Mouse (Mus musculus) NIH3T3 (cell line): ENCODE data around the gene Ankrd28.

Experiments
- DNase-seq: peaks from one replicate; pipeline ENCODE4 v3.0.0-alpha.2; 2012; ENCODE audit warnings: low read depth

Ankrd28 gene

DNA sequence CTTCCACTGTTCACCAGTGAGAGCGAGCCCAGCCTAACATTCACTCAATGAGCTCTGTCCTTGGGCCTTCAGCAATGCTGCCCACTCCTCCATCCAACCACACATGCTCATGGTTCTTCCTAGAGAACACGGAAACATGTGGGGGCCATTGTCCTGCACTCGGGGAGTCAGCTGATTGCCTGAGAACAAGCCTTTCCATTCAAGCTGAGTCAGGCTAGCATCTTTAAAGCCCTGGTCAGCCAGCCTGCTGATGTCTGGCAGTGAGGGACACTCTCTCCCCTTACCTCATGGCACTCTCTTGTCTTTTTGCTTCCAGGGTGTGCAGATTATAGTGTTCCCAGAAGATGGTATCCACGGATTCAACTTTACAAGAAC lies 164.9 kb downstream of the Ankrd28 start:
- no peak for DNase-seq

DNA sequence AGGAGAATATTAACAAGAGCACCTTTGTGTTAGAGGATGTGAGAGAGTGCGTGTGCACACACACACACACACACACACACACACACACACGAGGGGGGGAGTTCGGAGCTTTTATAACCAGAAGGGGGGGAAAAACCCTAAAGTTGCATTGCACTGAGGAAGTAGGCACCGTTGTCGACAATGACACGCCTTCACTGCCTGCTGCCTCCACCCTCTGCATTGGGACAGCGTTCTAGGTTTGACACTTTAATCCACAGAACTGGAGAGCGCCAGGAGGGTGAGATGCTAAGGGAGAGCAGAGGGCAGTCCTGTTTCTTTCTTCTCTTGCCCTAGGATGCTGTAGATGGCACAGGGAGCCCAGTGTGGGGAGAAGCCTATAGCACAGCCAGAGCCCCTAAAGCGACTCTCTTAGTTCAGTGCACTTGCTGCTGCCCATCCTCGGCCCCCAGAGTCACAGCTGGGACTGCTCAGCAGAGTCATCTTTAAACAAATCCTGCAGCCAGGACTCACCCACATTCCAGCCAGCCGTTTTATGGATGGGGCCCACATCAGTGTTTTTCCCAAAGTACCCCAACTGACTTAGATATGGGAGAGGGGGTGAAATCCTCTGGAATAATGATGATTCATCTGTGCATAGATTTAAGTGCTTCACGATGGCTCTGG lies 165.4 kb downstream of the Ankrd28 start:
- no peak for DNase-seq

DNA sequence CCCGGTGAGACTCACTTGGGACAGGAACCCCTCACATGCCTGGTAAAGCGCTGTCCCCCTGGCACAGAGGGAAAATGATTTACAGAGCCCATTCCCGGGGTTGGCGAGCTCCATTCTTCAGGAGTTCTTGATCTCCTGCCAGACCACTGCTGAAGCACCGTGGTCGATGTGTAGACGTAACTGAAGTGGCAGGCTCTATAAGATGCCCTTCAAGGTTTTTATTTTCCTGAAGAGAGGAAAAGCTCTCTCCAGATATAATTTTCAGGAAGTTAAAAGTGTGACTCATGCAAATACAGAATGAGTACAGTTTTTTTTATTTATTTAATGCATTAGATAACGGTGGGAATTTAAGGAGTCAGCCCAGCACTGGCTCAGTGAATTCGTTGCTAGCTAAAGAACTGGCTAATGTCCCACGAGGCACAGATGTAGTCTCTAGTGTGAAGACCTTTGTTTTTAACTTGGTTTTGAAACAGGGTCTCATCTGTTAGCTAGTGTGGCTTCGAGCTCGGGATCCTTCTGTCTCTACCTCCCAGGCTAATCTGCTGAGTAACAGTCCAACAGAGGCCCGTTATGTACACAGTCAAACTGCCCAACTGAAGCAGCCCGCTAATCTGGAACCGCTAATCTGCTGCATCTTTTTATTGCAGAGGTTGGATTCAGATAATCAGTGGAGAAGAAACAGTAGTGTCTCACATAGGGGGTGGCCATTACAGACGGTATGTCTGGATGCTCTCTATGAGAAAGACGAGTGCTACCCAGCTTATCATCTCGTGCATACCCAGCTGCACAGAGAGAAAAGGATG lies 166.2 kb downstream of the Ankrd28 start:
- DNase-seq, result peak; percentile 78

DNA sequence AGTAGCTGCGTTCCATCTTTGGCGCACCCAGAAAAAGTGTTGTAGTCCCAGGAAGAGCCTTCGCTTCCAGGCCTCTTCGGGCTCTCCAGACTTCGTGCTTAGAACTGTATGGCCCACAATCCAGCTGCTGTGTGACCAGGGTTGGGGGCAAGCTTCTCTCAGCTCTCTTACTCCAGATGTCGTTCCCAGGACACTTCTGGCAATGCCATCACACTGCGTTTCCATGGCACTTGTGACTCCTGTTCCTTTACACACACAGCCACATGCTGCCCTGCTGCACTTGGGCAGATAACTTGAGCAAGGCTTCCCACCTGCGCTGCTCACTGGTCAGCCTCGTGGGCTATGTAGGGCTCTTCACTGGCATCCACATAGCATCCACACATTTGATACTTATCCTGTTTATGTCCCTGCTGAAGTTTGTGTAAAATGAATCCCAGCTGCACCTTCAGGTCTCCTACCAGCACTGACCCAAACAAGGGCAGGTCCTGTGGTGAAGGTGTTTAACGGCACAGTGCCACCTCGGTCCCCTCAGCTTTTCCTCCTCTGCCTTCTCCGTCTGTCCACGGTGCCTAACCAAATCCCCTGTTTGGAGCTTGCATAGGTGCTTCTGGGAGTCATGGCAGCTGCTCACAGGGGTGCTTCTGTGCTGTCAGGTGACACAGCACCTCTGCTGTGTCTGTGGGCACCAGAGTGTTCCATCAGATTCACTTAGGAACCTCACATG lies 166.9 kb downstream of the Ankrd28 start:
- no peak for DNase-seq

DNA sequence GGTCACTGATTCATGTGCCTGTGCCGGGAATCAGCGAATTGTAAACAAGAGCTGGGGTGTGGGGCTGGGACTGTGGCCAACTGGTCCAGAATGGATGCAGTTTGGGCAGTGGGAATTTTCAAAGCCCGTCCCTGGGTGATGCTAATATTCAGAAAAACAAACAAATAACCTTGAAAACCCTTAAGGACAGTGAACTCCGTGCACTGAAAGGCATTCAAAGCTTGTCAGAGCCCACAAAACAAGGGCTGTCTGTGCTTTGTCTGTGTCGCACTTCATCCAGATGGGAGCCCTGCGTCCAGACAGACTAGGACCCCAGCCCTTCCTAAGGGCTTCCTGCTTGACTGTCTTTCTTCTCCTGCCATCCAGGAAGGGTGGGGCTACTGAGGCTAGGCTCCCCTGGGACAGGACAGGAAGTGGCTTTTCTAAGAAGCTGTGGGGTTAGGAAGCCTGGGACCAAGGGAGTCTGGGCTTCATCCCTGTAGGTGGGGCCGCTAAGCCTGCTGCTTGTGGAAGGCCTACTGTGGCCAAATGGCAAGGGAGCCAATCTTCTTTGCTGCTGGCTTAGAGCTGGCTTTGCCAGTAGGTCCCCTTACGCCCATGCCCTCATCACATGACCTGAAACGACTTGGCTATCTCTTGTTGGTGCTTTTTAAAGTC lies 167.8 kb downstream of the Ankrd28 start:
- DNase-seq, result peak; percentile 73

DNA sequence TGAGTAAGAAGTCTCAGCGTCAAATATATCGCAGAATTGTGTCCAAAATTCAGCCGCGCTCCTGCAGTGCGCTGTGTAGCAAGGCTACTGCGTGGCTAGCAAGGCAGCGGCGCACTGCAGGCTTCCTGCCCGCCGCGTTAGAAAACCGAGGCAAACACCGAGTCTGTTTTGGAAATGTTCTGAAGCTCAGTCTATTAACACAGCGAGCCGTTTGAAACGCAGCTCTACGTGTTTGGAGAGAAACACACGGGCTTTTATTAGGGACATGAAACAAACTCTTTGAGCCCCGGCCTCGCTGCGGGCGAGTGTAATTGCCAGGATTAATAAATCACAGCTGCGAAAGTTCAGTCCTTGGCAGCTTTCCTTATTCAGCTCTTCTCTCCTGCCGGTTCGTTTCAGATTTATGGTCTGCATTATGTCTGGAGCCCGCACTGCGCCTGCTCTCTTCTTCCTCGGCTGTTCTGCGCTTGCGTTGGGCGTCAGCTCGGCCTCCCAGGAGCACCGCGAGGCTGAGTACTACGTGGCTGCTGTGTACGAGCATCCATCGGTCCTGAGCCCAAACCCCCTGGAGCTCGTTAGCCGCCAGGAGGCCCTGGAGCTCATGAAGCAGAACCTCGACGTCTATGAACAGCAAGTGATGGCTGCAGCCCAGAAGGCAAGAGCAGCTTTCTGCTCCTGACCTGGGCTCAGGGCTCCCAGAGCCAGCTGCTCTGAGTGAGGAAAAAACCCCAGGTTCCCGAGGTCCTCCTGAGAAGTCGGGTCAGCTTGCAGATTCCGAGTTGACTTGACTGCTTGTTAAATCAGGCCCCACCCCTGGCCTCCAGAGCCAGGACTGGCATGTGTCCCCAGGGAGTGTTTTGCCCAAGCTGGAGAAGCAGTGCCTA lies 168.5 kb downstream of the Ankrd28 start:
- peak; percentile 95 for DNase-seq

DNA sequence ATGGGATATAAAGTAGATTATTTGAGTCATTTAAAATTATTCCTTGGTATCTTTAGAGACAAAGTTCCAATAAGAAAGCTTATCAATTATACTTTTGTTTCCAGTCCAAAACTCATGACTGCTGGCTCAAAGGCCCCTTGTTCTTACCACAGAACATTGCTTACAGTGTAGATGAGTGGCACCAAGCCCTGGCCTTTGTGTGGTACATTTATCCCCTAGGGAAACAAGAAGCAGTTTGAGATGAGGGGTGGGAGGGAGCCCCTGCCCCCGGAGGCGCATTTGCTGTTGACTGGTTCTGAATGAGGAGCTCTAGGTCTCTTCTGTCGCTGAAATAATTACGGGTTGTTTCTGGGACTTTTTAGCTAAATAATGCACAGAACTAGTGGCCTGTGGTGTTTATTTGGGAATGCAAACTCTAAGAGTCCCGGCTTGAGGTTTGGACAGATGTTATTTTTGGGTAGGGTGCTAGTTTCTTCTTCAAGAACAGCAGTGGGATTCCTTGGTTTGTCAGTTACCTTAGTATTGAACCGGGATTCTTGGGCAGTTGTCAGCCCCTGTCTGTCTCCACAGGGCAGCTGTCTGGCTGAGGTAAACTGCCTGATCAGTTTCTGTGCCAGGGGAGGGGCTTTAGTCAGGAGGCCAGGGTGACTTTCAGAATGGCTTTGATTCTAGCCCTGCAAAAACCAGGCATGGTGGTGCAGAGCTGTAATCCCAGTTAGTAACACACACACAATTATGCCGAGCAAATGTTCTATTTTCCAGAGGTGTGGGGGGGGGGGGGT lies 169.9 kb downstream of the Ankrd28 start:
- peak; percentile 38 for DNase-seq

DNA sequence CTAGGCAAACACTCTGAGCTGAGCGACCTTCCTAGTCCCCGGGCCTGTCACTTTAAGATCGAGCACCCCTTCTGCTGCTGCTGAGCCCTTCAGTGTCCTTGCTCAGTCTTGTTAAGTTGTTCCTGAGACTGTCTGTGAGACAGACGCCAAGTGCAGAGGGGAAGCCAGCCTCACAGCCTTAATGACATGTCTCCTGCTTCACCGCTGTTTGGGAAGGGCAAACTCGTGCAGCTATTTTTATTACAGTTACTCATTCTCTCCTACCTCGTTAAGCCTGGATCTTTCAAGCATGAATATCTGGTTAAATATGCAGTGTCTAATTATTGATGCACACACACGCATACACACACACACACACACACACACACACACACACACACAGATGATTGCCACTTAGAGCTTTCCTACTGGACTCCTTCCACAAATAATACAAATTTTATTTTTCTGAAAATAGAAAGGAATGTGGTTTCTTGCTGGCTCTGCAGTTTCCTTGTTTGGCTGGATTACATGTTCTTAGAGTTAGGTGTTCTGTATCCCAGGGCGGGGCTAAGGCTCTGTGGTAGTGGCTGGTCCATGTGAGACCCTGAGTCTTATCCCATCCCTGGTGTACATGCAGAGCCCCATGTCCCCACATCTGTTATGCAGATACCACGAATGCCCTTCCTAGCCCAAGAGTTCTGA lies 170.8 kb downstream of the Ankrd28 start:
- peak; percentile 71 for DNase-seq

DNA sequence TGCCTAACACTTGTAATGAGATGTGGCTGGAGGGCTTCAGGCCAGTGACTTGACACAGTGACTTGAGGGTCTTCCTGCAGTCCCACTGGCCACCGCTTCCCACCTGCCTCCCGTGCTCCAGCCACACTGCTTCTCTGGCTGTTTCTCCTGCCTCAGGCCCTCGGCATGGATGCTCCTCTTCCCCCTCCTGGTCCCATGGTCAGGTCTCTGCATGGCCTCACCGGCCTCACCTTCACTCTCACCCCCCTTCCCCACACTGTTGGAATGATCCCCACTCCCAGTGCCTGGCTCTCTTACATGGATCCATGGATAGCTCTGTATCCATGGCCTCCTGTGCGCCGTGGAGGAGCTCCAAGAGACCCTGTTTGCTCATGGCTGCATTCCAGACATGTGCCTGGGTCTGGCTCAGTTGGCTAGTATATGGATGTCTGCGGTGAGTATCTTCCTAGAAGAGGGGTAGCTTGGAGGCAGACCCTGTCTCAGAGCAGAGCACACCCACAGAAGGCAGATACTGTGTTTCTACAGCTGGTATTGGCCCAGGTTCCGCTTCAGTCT lies 172.2 kb downstream of the Ankrd28 start:
- no peak for DNase-seq

DNA sequence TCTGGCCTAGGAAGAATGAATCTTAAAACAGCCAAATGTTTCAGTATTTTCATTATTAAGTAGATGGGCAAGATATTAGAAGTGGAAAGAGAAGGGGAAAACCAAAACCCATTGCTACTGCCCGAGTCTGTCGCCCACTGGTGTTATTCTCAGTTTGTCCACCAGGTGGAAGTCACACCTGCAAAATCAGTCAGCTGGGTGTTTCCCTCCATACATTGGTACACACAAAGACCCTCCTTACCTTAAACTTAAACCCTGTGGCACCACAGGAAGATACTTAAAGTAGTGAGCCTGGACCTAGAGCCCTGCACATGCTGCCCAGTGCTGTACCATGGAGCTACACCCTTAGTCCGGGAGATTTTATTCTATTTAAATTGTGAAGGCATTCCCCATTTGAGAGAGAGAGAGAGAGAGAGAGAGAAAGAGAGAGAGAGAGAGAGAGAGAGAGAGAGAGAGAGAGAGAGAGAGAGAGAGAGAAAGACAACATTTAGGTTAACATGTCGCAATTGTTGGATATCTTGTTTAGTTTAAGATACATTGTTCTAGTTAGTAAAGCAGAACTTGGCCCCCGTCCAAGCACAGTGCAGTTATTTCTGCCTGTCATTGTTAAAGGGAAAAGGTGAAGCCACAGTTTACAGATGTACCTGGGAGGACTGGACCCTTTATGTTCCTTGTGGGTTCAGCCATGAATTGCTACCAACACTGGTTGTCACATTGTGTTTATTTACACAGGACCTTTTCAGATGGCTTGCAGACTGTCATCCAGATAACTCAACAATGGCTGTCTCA lies 173.4 kb downstream of the Ankrd28 start:
- DNase-seq, result peak; percentile 84

DNA sequence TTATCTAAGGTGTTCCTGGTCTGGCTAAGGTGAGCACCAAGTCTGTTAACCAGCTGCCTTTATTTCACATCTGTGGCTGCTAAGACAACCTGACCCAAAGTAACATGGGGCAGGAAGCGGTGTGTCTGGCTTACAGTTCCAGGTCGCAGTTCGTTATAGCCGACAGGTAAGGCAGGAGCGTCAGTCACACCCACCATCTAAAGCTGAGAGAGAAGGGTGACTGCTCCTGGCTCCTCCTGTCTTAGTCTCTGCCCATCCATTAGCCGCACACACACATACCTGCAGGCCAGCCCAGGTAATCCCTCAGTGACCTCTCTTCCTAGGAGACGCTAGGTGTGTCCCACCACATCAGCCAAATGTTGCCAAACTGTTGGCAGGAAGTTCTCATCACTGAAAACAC lies 174.1 kb downstream of the Ankrd28 start:
- DNase-seq, result no peak

DNA sequence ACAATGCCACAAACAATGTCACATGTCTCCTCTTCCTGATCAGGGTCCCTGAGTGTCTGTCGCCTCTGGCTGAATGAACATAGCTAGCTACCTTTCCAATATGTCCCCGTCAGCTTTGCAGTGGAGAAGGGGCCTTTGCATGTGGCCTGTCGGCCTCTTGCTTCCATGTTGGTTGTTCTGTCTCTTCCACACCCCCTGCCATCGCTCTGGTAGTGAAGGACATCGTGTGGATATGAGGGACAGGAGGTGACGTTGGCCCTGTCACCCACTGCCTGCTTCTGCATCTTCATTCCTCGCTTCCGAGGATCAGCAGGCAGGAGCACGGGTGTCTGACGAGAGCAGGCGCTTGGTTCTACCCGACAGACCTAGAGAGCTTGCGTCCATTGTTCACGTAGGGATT lies 175.0 kb downstream of the Ankrd28 start:
- no peak for DNase-seq

DNA sequence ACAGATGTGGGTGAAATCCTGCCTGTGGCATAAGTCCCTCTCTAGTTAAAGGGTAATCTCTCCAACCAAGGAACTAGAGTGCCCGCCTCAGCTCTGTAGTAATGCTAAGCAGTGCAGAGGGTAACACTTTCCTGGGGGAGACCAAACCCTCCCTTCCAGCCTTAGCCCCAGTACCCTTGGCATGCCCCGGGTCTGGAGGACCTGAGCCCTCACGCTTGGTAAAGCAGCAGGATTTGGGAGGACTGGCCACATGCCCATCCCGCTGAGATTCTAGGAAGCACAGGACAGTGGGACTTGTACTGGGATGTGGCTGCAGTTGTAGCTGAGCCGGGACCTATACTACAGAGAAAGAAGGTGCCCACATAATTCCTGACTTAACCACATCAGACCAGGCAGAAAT lies 175.6 kb downstream of the Ankrd28 start:
- DNase-seq, result no peak

DNA sequence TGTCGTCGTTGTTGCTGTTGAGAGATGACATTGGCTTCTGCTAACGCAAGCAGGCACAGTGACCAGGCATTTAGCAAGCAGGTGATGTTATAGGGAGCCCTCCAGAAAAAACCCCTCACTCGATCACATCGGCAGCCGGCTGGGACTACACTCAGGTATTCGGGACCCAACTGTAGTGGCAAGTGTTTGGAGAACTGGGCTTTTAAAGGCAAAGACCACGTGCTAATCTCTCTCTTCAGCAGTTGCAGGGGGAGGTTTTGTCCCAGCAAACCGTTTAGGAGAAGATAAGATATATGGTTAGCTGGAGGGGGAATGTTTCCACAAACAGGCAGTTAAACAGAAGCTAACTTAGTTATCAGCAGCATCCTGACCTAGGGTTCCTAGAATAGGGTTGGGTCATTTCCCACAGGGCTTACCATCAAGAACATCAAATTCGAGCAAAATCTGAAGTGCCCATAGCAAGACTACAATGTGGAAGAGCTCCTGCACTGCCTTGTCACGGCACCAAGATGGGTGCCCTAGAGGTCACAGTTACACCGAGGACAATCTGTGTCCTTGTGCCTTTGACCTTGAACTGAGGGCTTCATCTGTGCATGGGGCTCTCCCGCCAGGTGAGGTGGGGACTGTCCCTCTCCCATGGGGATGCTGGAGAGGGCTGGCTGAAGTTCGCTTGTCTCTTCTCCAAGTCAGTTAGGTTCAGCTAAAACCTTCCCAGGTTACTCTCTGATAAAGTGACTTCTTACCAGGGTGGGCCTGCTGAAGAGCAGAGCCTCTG lies 177.2 kb downstream of the Ankrd28 start:
- no peak for DNase-seq

DNA sequence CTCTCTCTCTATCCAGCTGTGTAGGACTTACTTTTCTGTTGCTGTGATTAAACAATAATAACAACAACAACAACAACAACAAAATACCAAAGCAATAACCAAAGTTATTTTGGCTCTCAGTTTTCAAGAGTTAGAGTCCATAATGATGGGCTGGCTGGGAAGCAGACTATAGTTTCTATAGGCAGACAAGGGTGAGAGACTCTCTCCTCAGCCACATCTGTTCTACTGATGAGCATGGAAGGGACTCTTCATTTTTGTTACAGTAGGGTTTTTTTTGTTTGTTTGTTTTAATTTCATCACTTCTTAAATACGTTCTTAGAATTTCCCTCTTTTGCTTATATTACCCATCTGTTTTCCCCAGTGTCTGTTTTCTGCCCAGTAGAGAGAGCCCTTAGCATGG lies 177.8 kb downstream of the Ankrd28 start:
- DNase-seq, result no peak

DNA sequence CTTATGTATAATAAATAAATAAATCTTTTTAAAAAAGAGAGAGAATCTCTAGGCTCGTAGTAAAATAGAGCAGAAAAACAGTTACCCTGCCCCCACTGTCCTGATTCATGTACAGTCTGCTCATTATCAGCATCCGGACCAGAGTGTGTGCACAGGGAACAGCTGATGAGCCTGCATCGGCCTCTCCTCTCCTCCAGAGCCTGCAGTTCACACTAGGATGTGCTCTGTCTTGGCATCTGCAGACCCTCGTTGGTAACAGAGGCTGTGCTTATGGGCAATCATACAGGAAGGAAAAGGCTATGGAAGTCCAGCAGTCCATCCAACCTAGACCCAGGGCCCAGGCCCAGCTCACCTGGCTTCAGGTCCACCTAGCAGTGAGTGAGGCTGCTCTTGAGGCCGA lies 178.3 kb downstream of the Ankrd28 start:
- DNase-seq, result no peak

DNA sequence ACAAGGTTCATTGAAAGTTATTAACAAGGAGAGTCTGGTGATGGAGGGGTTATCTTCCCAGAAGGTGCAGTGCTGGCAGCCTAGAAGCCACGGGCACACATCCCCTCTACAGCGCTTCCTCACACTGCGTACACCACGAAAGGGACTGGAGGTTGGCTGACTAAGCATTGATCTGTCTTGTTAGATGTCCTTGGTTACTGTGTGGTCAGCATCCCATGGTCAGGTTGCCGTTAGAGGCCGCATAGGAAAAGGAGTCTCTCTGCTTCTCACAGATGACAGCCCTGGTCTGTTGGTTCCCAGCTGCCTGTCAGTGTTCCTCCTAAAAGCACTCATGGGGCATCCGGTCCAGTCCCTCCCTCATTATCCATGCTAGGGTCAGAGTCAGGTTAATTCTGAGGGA lies 179.2 kb downstream of the Ankrd28 start:
- DNase-seq, result no peak

DNA sequence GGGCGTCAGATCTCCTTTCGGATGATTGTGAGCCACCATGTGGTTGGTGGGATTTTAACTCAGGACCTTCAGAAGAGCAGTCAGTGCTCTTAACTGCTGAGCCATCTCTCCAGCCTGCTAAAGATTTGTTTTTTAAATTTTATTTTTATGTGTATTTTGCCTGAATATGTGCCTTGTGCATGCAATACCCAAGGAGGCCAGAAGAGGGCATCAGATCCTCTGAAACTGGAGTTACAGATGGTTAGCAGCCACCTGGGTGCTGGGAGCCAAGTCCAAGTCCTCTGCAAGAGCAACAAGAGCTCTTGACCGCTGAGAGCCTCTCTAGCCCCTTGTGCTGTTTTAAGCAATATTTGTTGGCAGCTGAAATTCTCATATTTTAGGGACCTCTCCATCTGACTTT lies 180.1 kb downstream of the Ankrd28 start:
- DNase-seq, result peak; percentile 21
